Comparison of ENCODE assay signal across 14 mouse cellular contexts in the genomic region with DNA sequence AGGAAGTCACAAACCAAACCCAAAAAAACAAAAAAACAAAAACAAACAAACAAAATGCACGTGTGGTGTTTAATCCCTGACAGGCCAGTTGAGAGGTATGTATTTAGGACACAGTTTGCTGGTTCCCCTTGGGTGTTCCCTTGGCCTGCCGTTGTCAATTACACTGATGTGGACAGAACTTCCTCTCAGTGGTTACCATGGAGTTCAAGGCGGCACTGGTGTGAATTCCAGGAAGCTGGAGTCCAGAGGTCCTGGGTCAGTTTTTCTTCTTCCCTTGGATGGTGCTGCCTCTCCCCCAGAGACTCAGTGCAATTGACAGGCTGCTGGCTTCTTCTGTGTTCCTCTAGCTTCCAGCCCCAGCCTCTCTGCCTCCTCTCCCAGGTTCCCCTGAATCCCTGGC. TPM values are rescaled to one million over a fixed set of nuclear protein-coding genes. Genes with fewer than 3 reads are reported as not detected.
DNase-seq lines count a peak whose midpoint lies in the region; ATAC-seq and TF ChIP-seq lines count a peak whose summit lies in the region.
"Had no signal": no experiment of that assay in that cellular context is flagged by ENCODE, and none has a peak within 500 bp of the region (broad histone marks: within the 10 kb centered on the region; RNA-seq: fewer than 3 reads in every experiment).

No protein-coding gene starts in this region.

- no peaks in the 10 kb centered on the region for H3K36me3 ChIP-seq in heart, postnatal 0 days (replicated peaks; ENCODE audit: control insufficient read depth, insufficient read depth, low read length)
- peaks cover 14% of the 10 kb centered on the region; the same call in 1 of the 2 replicates for H3K36me3 ChIP-seq in heart, embryonic 10.5 days
- H3K36me3 ChIP-seq in midbrain, embryonic 10.5 days = peaks cover 18% of the 10 kb centered on the region; the same call in 1 of the 2 replicates
- H3K36me3 ChIP-seq in midbrain, embryonic 14.5 days (ENCODE audit: control insufficient read depth, insufficient read depth, low read length) = peaks cover 53% of the 10 kb centered on the region
- peaks cover 2% of the 10 kb centered on the region; the same call in 1 of the 2 replicates for H3K36me3 ChIP-seq in liver, embryonic 12.5 days

- TF ChIP-seq CTCF in heart, postnatal 0 days (IDR thresholded peaks at IDR 0.05; ENCODE audit: low read depth) = no peak

- no peaks in the 10 kb centered on the region for H3K9me3 ChIP-seq in heart, postnatal 0 days (replicated peaks; ENCODE audit: control insufficient read depth, low read length)
- no peaks in the 10 kb centered on the region for H3K9me3 ChIP-seq in heart, embryonic 10.5 days
- no peaks in the 10 kb centered on the region for H3K9me3 ChIP-seq in midbrain, embryonic 10.5 days (replicated peaks)
- no peaks in the 10 kb centered on the region for H3K9me3 ChIP-seq in midbrain, embryonic 14.5 days (ENCODE audit: control insufficient read depth, low read length)
- no peaks in the 10 kb centered on the region for H3K9me3 ChIP-seq in liver, embryonic 12.5 days (replicated peaks)
- H3K9me3 ChIP-seq: neural tube, embryonic 12.5 days had no signal

- no peak for ATAC-seq in heart, postnatal 0 days (ENCODE audit: insufficient read depth, low read depth)
- ATAC-seq in midbrain, embryonic 14.5 days (ENCODE audit: low FRiP score, low TSS enrichment) = no peak
- no peak for ATAC-seq in liver, embryonic 12.5 days
- ATAC-seq: forebrain, postnatal 0 days had no signal

- H3K27me3 ChIP-seq in heart, postnatal 0 days (ENCODE audit: control insufficient read depth, insufficient read depth, low read length) = no peaks in the 10 kb centered on the region
- peaks cover 20% of the 10 kb centered on the region; the same call in 1 of the 2 replicates for H3K27me3 ChIP-seq in heart, embryonic 10.5 days (ENCODE audit: insufficient read depth, poor library complexity, severe bottlenecking)
- H3K27me3 ChIP-seq in midbrain, embryonic 10.5 days (ENCODE audit: low read depth, poor library complexity, severe bottlenecking) = no peaks in the 10 kb centered on the region
- H3K27me3 ChIP-seq in midbrain, embryonic 14.5 days (ENCODE audit: control insufficient read depth, insufficient read depth, low read length) = no peaks in the 10 kb centered on the region
- peaks cover 5% of the 10 kb centered on the region; the same call in 1 of the 2 replicates for H3K27me3 ChIP-seq in liver, embryonic 12.5 days (replicated peaks)
- H3K27me3 ChIP-seq: neural tube, embryonic 12.5 days had no signal

- DNase-seq in heart, postnatal 0 days (ENCODE audit: low spot score) = peak; percentile 29
- no peak for DNase-seq in heart, embryonic 10.5 days (ENCODE audit: low spot score)
- no peak for DNase-seq in midbrain, embryonic 10.5 days (ENCODE audit: low spot score)
- DNase-seq in midbrain, embryonic 14.5 days = no peak
- peak; percentile 12 for DNase-seq in lung, postnatal 14 days
- DNase-seq in layer of hippocampus, postnatal 25 days (ENCODE audit: extremely low spot score in 1 of 2, low spot score in 1 of 2) = no peak
- DNase-seq: cerebellum, adult 11-12 months; forebrain, postnatal 0 days; liver; thymus, adult 18-20 months had no signal

- no peak overlapping the region for H3K4me3 ChIP-seq in heart, postnatal 0 days (ENCODE audit: low read depth, low read length)
- H3K4me3 ChIP-seq in heart, embryonic 10.5 days = no peak overlapping the region
- H3K4me3 ChIP-seq in midbrain, embryonic 10.5 days = no peak overlapping the region
- H3K4me3 ChIP-seq in midbrain, embryonic 14.5 days (replicated peaks; ENCODE audit: low read depth, low read length) = no peak overlapping the region
- no peak overlapping the region for H3K4me3 ChIP-seq in liver, embryonic 12.5 days
- H3K4me3 ChIP-seq: erythroblast, embryonic 14.5 days; neural tube, embryonic 12.5 days had no signal

- no peak overlapping the region for H3K27ac ChIP-seq in heart, postnatal 0 days (ENCODE audit: low read depth)
- no peak overlapping the region for H3K27ac ChIP-seq in heart, embryonic 10.5 days
- H3K27ac ChIP-seq in midbrain, embryonic 10.5 days (replicated peaks) = peak overlapping the region; percentile 19
- H3K27ac ChIP-seq in midbrain, embryonic 14.5 days (replicated peaks; ENCODE audit: low read depth, low read length) = no peak overlapping the region
- no peak overlapping the region for H3K27ac ChIP-seq in liver, embryonic 12.5 days
- H3K27ac ChIP-seq: neural tube, embryonic 12.5 days had no signal

- H3K4me2 ChIP-seq in heart, postnatal 0 days (ENCODE audit: low read depth, low read length) = no peak overlapping the region
- no peak overlapping the region for H3K4me2 ChIP-seq in midbrain, embryonic 14.5 days (ENCODE audit: low read length)
- no peak overlapping the region for H3K4me2 ChIP-seq in liver, embryonic 12.5 days
- H3K4me2 ChIP-seq: heart, embryonic 11.5 days; neural tube, embryonic 12.5 days had no signal

- no peaks in the 10 kb centered on the region for H3K4me1 ChIP-seq in heart, postnatal 0 days (ENCODE audit: control insufficient read depth, insufficient read depth)
- 0 out of 2 replicates have a peak, but pooled peaks cover 6% of the 10 kb centered on the region for H3K4me1 ChIP-seq in heart, embryonic 10.5 days
- H3K4me1 ChIP-seq in midbrain, embryonic 10.5 days = peaks cover 18% of the 10 kb centered on the region
- no peaks in the 10 kb centered on the region for H3K4me1 ChIP-seq in midbrain, embryonic 14.5 days (ENCODE audit: control insufficient read depth, insufficient read depth, low read length)
- H3K4me1 ChIP-seq in liver, embryonic 12.5 days = no peaks in the 10 kb centered on the region
- H3K4me1 ChIP-seq: neural tube, embryonic 12.5 days had no signal

- H3K9ac ChIP-seq in heart, postnatal 0 days (replicated peaks; ENCODE audit: low read depth, low read length) = no peak overlapping the region
- no peak overlapping the region for H3K9ac ChIP-seq in midbrain, embryonic 14.5 days (replicated peaks; ENCODE audit: low read length)
- H3K9ac ChIP-seq in liver, embryonic 12.5 days = no peak overlapping the region
- H3K9ac ChIP-seq: forebrain, postnatal 0 days; neural tube, embryonic 12.5 days had no signal

- no peak for TF ChIP-seq EP300 in heart, postnatal 0 days (IDR thresholded peaks at IDR 0.05; ENCODE audit: low read depth)

- 46% methylated on average over 3 of the region's 3 CpGs for WGBS in heart, postnatal 0 days
- 40% methylated on average over 3 of the region's 3 CpGs for WGBS in heart, embryonic 10.5 days
- 36% methylated on average over 3 of the region's 3 CpGs for WGBS in midbrain, embryonic 10.5 days
- WGBS in midbrain, embryonic 14.5 days = 32% methylated on average over 3 of the region's 3 CpGs
- WGBS in liver, embryonic 12.5 days (ENCODE audit: insufficient replicate concordance) = 39% methylated on average over 3 of the region's 3 CpGs

RNA-seq across cellular contexts. Expression of a gene that starts 23.3 kb away (rescaled TPM):
- 26.7 and 36.2 TPM in 2 replicates for total RNA-seq in heart, postnatal 0 days (2014; rRNA removed; ENCODE audit: low replicate concordance)
- 18.7 and 19.4 TPM in 2 replicates for polyA plus RNA-seq in heart, postnatal 0 days (2015; fragmentation: Nextera tagmentation; extraction: Ambion mirVana)
- polyA plus RNA-seq in heart, embryonic 10.5 days (2016; fragmentation: Nextera tagmentation; extraction: Ambion mirVana) = 28.0 and 31.8 TPM in 2 replicates
- 46.4 and 48.8 TPM in 2 replicates for polyA plus RNA-seq in midbrain, embryonic 10.5 days (2016; fragmentation: Nextera tagmentation; extraction: Ambion mirVana)
- 53.7 and 59.2 TPM in 2 replicates for polyA plus RNA-seq in midbrain, embryonic 14.5 days (2014; fragmentation: Nextera tagmentation; extraction: Ambion mirVana)
- polyA plus RNA-seq in liver, embryonic 12.5 days (2016; fragmentation: Nextera tagmentation; extraction: Ambion mirVana) = 20.9 and 22.6 TPM in 2 replicates
- total RNA-seq in layer of hippocampus, postnatal 25 days (2021) = 10 to 100 TPM; 29.8 to 37.8 TPM

Comparison
In these comparisons a context has a peak if more than half of its experiments do, and no peak if none do; other contexts are left out.
1. DNase-seq: peak in heart, postnatal 0 days (single experiment) and lung, postnatal 14 days (single experiment); none in heart, embryonic 10.5 days (single experiment), midbrain, embryonic 10.5 days (single experiment), midbrain, embryonic 14.5 days (single experiment) and layer of hippocampus, postnatal 25 days (0 of 2).